Mouse (Mus musculus): ENCODE measurements around the gene Tex14.

- no peak for TF ChIP-seq CTCF (IDR thresholded peaks at IDR 0.05; ENCODE audit: insufficient read depth, low read length)
- no peak for TF ChIP-seq POLR2A (IDR thresholded peaks at IDR 0.05; ENCODE audit: borderline replicate concordance, extremely low read depth, low read depth, low read length)
These were observed 187.5 kb downstream of the Tex14 start for GRCm38 (mm10) chr11:87592354-87592695.
